Mouse (Mus musculus) CH12.LX (cell line): ENCODE results near the gene Morf4l1. TPM values are rescaled to one million over a fixed set of nuclear protein-coding genes. Genes with fewer than 3 reads are reported as not detected.

Experiments used
- DNase-seq: peaks from one replicate; pipeline ENCODE4 v3.0.0-alpha.2; 2013; ENCODE audit errors: extremely low read depth
- H3K27ac ChIP-seq: 2 replicates; pipeline ENCODE4 v1.5.1; 2012; ENCODE audit warnings: low read depth, mild to moderate bottlenecking, control low read depth, moderate library complexity; ENCODE audit not compliant: insufficient read depth
- H3K27me3 ChIP-seq: replicated peaks from 2 replicates; pipeline ENCODE3; 2012; ENCODE audit warnings: inconsistent platforms
- H3K36me3 ChIP-seq, 2 experiments: replicated peaks in 1 of 2; 2 replicates each; pipeline versions ENCODE3 to v1.6.1; 2012; ENCODE audit warnings: inconsistent platforms in 1 of 2, low read length in 1 of 2, mild to moderate bottlenecking in 1 of 2, mixed read lengths in 1 of 2, moderate library complexity in 1 of 2; ENCODE audit not compliant: control insufficient read depth in 1 of 2, insufficient read depth in 1 of 2
- H3K4me1 ChIP-seq, 2 experiments: 2 replicates each; pipeline ENCODE4 v1.6.1; 2012; ENCODE audit warnings: inconsistent platforms in 1 of 2, moderate library complexity in 1 of 2; ENCODE audit not compliant: insufficient read depth in 2 of 2, control insufficient read depth in 1 of 2
- H3K4me2 ChIP-seq: 2 replicates; pipeline ENCODE4 v1.6.1; 2012; ENCODE audit warnings: low read depth, mild to moderate bottlenecking, control low read depth; ENCODE audit not compliant: poor library complexity, insufficient read depth, severe bottlenecking
- H3K4me3 ChIP-seq, 3 experiments: fragments of 150-350 bp in 1 of 3; sonication (generic) in 1 of 3; replicated peaks in 1 of 3; 2 replicates each; pipeline versions ENCODE3 to v1.5.1; 2011 to 2012; ENCODE audit warnings: low read depth in 2 of 3, low read length in 2 of 3, mild to moderate bottlenecking in 2 of 3, moderate library complexity in 2 of 3, control low read depth in 1 of 3, improper control_type of control experiment in 1 of 3, inconsistent platforms in 1 of 3, mixed read lengths in 1 of 3; ENCODE audit not compliant: poor library complexity in 1 of 3
- H3K79me2 ChIP-seq: replicated peaks from 2 replicates; pipeline ENCODE4 v1.6.1; 2012; ENCODE audit warnings: mild to moderate bottlenecking, moderate library complexity; ENCODE audit not compliant: control insufficient read depth, poor library complexity, insufficient read depth, severe bottlenecking; ENCODE audit errors: extremely low read depth
- H3K9ac ChIP-seq: 2 replicates; pipeline ENCODE4 v1.6.1; 2012; ENCODE audit warnings: low read depth, mild to moderate bottlenecking, control low read depth, moderate library complexity; ENCODE audit not compliant: insufficient read depth
- H3K9me3 ChIP-seq: replicated peaks from 2 replicates; pipeline ENCODE3; 2012; ENCODE audit warnings: low read length, inconsistent platforms, mixed read lengths
- BHLHE40 ChIP-seq: IDR thresholded peaks from 2 replicates; pipeline ENCODE4 v1.6.1; 2011; ENCODE audit warnings: mild to moderate bottlenecking, low read depth, low read length, improper control_type of control experiment
- CHD1 ChIP-seq: IDR thresholded peaks from 2 replicates; pipeline ENCODE4 v1.6.1; 2012; ENCODE audit warnings: low read depth, low read length, improper control_type of control experiment, inconsistent platforms
- CHD2 ChIP-seq: IDR thresholded peaks from 2 replicates; pipeline ENCODE4 v1.6.1; 2011; ENCODE audit warnings: low read length, improper control_type of control experiment
- CTCF ChIP-seq, 2 experiments: IDR thresholded peaks in 1 of 2; conservative IDR thresholded peaks in 1 of 2; 2 replicates each; pipeline ENCODE4 v1.5.1; 2011 to 2012; ENCODE audit warnings: low read depth in 2 of 2, low read length in 2 of 2, improper control_type of control experiment in 1 of 2, inconsistent platforms in 1 of 2, mild to moderate bottlenecking in 1 of 2, moderate library complexity in 1 of 2
- E2F4 ChIP-seq: IDR thresholded peaks from 2 replicates; pipeline ENCODE4 v1.6.1; 2011; ENCODE audit warnings: low read depth, low read length, improper control_type of control experiment; ENCODE audit not compliant: insufficient replicate concordance
- EP300 ChIP-seq: IDR thresholded peaks from 2 replicates; pipeline ENCODE4 v1.6.1; 2011; ENCODE audit warnings: low read length, improper control_type of control experiment
- ETS1 ChIP-seq: conservative IDR thresholded peaks from 2 replicates; pipeline ENCODE4 v1.6.1; 2012; ENCODE audit warnings: low read depth, mild to moderate bottlenecking, inconsistent platforms, low read length, improper control_type of control experiment, moderate library complexity
- GABPA ChIP-seq: IDR thresholded peaks from 2 replicates; pipeline ENCODE4 v1.6.1; 2012; ENCODE audit warnings: low read depth, low read length, improper control_type of control experiment, inconsistent platforms; ENCODE audit not compliant: insufficient replicate concordance
- IRF4 ChIP-seq: IDR thresholded peaks from 2 replicates; pipeline ENCODE4 v1.6.1; 2014; ENCODE audit warnings: low read depth, mild to moderate bottlenecking, inconsistent platforms, low read length, improper control_type of control experiment
- JUN ChIP-seq: IDR thresholded peaks from 2 replicates; pipeline ENCODE4 v1.6.1; 2011; ENCODE audit warnings: low read depth, mild to moderate bottlenecking, low read length, improper control_type of control experiment, moderate library complexity; ENCODE audit not compliant: insufficient read depth
- KAT2A ChIP-seq: IDR thresholded peaks from 2 replicates; pipeline ENCODE4 v1.6.1; 2012; ENCODE audit warnings: low read length, improper control_type of control experiment, inconsistent platforms; ENCODE audit not compliant: insufficient replicate concordance
- MAFK ChIP-seq: IDR thresholded peaks from 2 replicates; pipeline ENCODE4 v1.6.1; 2011; ENCODE audit warnings: low read length, improper control_type of control experiment; ENCODE audit not compliant: insufficient replicate concordance
- MAX ChIP-seq: IDR thresholded peaks from 2 replicates; pipeline ENCODE4 v1.6.1; 2011; ENCODE audit warnings: low read length, improper control_type of control experiment
- MEF2A ChIP-seq: IDR thresholded peaks from 2 replicates; pipeline ENCODE4 v1.6.1; 2014; ENCODE audit warnings: low read depth, mild to moderate bottlenecking, inconsistent platforms, low read length, improper control_type of control experiment, borderline replicate concordance
- NRF1 ChIP-seq: IDR thresholded peaks from 2 replicates; pipeline ENCODE4 v1.6.1; 2014; ENCODE audit warnings: low read depth, mild to moderate bottlenecking, inconsistent platforms, low read length, improper control_type of control experiment, moderate library complexity
- PAX5 ChIP-seq: IDR thresholded peaks from 2 replicates; pipeline ENCODE4 v1.6.1; 2012; ENCODE audit warnings: low read length, inconsistent platforms, mixed read lengths
- SIN3A ChIP-seq: IDR thresholded peaks from 2 replicates; pipeline ENCODE4 v1.6.1; 2012; ENCODE audit warnings: low read length, improper control_type of control experiment, inconsistent platforms
- TBP ChIP-seq: conservative IDR thresholded peaks from 2 replicates; pipeline ENCODE4 v1.6.1; 2011; ENCODE audit warnings: low read depth, low read length, improper control_type of control experiment
- TCF12 ChIP-seq: IDR thresholded peaks from 2 replicates; pipeline ENCODE4 v1.6.1; 2014; ENCODE audit warnings: low read depth, mild to moderate bottlenecking, inconsistent platforms, low read length, improper control_type of control experiment
- USF1 ChIP-seq: IDR thresholded peaks from 2 replicates; pipeline ENCODE4 v1.6.1; 2014; ENCODE audit warnings: low read depth, mild to moderate bottlenecking, inconsistent platforms, low read length, improper control_type of control experiment
- USF2 ChIP-seq: conservative IDR thresholded peaks from 2 replicates; pipeline ENCODE4 v1.6.1; 2011; ENCODE audit warnings: low read depth, low read length, improper control_type of control experiment
- ZMIZ1 ChIP-seq: IDR thresholded peaks from 2 replicates; pipeline ENCODE4 v1.6.1; 2012; ENCODE audit warnings: low read depth, mild to moderate bottlenecking, inconsistent platforms, low read length, improper control_type of control experiment
- dilution Hi-C: fragments of 300-500 bp; cut with MboI; formaldehyde crosslinking; loops from 2 replicates; pipeline ENCODE4 v1.14.3; 2020; ENCODE audit warnings: low sequenced_read_pairs; ENCODE audit not compliant: extremely low pct_unique_long_range_greater_than_20kb, extremely low pct_ligation_motif_present
- in situ Hi-C: fragments of 300-500 bp; cut with MboI; formaldehyde crosslinking; loops from 3 replicates; pipeline ENCODE4 v1.14.3; 2019; ENCODE audit warnings: low sequenced_read_pairs, low pct_ligation_motif_present, low pct_unique_long_range_greater_than_20kb, mixed read lengths
- polyA plus RNA-seq: library from polyadenylated mRNA; unstranded; fragments of >175 nt; gene quantifications from 2 replicates; pipeline ENCODE4 v1.2.1, GENCODE M21; 2012; ENCODE audit warnings: low read depth; ENCODE audit not compliant: insufficient read length
- total RNA-seq, 2 experiments: library from RNA; depleted of rRNA; stranded (reverse); fragments of 300-350 nt in 1 of 2; fragments of >200 nt in 1 of 2; gene quantifications; 2 replicates each; pipeline ENCODE4 v1.2.3; 2012 to 2014

The Morf4l1 gene
- total and polyA plus RNA-seq, 3 experiments = 127 to 233 (median 225) TPM

GRCm38 (mm10) chr9:90070174-90070573 lies 44.4 kb downstream of the Morf4l1 start:
- dilution Hi-C loops (no loop called here), in situ Hi-C loops (no loop called here)
- Histone ChIP-seq H3K79me2 (no peaks in the 10 kb centered on the region), H3K4me3 (no peak overlapping the region), H3K36me3 (peaks cover 82 to 95% of the 10 kb centered on the region in 2 experiments), H3K9me3 (no peaks in the 10 kb centered on the region), H3K4me1 (peaks cover 0 to 46% of the 10 kb centered on the region in 2 experiments; a peak in 3 of 4 replicates), H3K27ac (no peak overlapping the region), H3K27me3 (no peaks in the 10 kb centered on the region), H3K4me2 (no peak overlapping the region), H3K9ac (no peak overlapping the region)
- no peak for DNase-seq
- TF ChIP-seq USF2 = no peak
- no peak for TF ChIP-seq IRF4
- TF ChIP-seq USF1 = no peak
- no peak for TF ChIP-seq ZMIZ1

- H3K79me2 ChIP-seq = no peaks in the 10 kb centered on the region
- in situ Hi-C loops = loop anchor here (5.0 kb wide), 2 partner anchors 92 to 242 kb away; no protein-coding TSS in a partner anchor
- H3K27ac ChIP-seq = no peak overlapping the region
- dilution Hi-C loops = no loop called here
- no peaks in the 10 kb centered on the region for H3K9me3 ChIP-seq
- H3K36me3 ChIP-seq = peaks cover 84 to 95% of the 10 kb centered on the region in 2 experiments
- TF ChIP-seq BHLHE40 (no peak), USF2 (no peak), MAX (no peak), CHD2 (no peak), MEF2A (no peak), KAT2A (no peak), CTCF (conservative IDR thresholded peaks at IDR 0.05 in 1 of 2, IDR thresholded peaks at IDR 0.05 in 1 of 2; ENCODE audit: low read depth in 2 of 2, low read length in 2 of 2) (no peak), ETS1 (no peak)
- no peaks in the 10 kb centered on the region for H3K27me3 ChIP-seq
- H3K4me2 ChIP-seq = no peak overlapping the region
- peaks cover 3 to 53% of the 10 kb centered on the region in 2 experiments; a peak in 3 of 4 replicates for H3K4me1 ChIP-seq
- no peak overlapping the region for H3K4me3 ChIP-seq
- H3K9ac ChIP-seq = no peak overlapping the region
- DNase-seq = no peak
These were observed 45.1 kb downstream of the Morf4l1 start for GRCm38 (mm10) chr9:90069485-90069884.

DNA sequence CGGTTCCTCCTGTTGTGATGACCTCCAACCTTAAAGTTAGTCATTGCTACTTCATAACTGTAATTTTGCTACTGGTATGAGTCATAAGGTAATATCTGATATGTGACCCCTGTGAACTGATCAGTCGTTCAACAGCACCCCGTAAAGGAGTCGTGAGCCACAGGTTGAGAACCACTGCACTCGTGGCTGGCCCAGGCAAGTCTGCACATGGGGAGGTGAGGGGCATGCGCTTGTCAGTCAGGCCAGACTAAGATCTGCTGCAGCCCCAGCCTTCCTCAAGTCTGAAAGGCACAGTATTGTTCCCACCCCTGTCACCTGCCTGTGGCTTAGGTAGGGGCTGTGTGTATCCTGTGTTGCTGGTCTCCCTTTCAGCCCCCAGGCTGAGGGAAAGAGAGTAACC lies 45.8 kb downstream of the Morf4l1 start:
- no peak overlapping the region for H3K4me3 ChIP-seq
- TF ChIP-seq NRF1 (no peak), ZMIZ1 (no peak), TCF12 (no peak), CHD2 (no peak), EP300 (no peak), KAT2A (no peak), SIN3A (no peak), CTCF (conservative IDR thresholded peaks at IDR 0.05 in 1 of 2, IDR thresholded peaks at IDR 0.05 in 1 of 2; ENCODE audit: low read depth in 2 of 2, low read length in 2 of 2) (no peak), MAX (no peak), JUN (no peak), USF1 (no peak), CHD1 (no peak), E2F4 (no peak), ETS1 (no peak), USF2 (no peak), GABPA (no peak), TBP (no peak), MEF2A (no peak), MAFK (no peak), PAX5 (no peak)
- TF ChIP-seq, all 38 proteins: peak for 0
- Histone ChIP-seq H3K9ac (no peak overlapping the region), H3K79me2 (no peaks in the 10 kb centered on the region), H3K9me3 (no peaks in the 10 kb centered on the region), H3K27me3 (no peaks in the 10 kb centered on the region), H3K4me1 (peaks cover 9 to 60% of the 10 kb centered on the region in 2 experiments), H3K36me3 (peaks cover 87 to 97% of the 10 kb centered on the region in 2 experiments), H3K4me2 (no peak overlapping the region), H3K27ac (no peak overlapping the region)
- dilution Hi-C loops (no loop called here), in situ Hi-C loops (loop anchor here (5.0 kb wide), 2 partner anchors 91 to 241 kb away; no protein-coding TSS in a partner anchor)
- no peak for DNase-seq
